Comparison of ENCODE assay signal across 7 mouse cellular contexts in the genomic region with DNA sequence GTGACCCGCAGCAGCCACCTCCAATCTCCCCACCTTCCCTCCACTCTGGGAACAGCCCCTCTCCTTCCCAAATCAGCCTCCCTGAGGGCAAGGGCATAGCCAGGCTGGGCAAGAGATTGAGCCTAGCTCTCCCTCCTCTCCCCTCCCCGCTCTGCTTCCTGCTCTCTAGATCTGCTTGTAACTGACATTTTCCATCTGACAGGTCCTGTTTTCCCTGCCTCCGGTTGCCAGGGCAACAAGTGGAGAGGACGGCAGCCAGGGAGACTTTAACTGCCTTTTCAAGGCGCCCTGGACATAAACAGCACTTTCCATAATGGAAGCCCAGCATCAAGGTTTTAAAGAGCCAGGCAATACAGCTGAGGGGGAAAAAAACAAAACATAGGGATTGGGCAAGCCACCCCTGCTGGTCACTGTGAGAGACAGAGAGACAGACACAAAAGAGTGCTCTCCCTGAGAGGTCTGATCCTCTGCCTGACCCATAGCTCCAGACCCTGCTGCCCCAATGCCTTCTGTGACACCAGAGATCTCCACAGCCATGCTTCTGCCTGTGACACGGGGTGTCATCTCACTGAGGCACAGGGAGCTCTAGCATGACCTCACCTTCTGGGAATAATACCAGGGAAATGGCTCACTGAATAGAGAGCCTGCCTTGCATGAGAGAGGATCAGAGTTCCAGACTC. TPM values are rescaled to one million over a fixed set of nuclear protein-coding genes. Genes with fewer than 3 reads are reported as not detected.
A peak's percentile ranks its signal among the peaks of the same experiment; 100 is the strongest.
DNase-seq lines count a peak whose midpoint lies in the region; ATAC-seq lines count a peak whose summit lies in the region.

No protein-coding gene starts in this region.

- H3K9me3 ChIP-seq in forebrain, embryonic 15.5 days: no peaks in the 10 kb centered on the region
- H3K9me3 ChIP-seq in intestine, embryonic 15.5 days: no peaks in the 10 kb centered on the region
- H3K9me3 ChIP-seq in lung, embryonic 16.5 days (ENCODE audit: control insufficient read depth, low read length): no peaks in the 10 kb centered on the region

- peak; percentile 25 for DNase-seq in urinary bladder, postnatal 14 days (ENCODE audit: low spot score)
- no peak for DNase-seq in urinary bladder, adult 2 months (ENCODE audit: low spot score)
- peak; percentile 49 for DNase-seq in right cerebral cortex, postnatal 14 days
- DNase-seq in ovary, postnatal 14 days (ENCODE audit: low spot score): no peak

- H3K27ac ChIP-seq in forebrain, embryonic 15.5 days (replicated peaks): peak overlapping the region; percentile 83
- H3K27ac ChIP-seq in intestine, embryonic 15.5 days: no peak overlapping the region
- no peak overlapping the region for H3K27ac ChIP-seq in lung, embryonic 16.5 days (ENCODE audit: low read length)

- H3K4me1 ChIP-seq in forebrain, embryonic 15.5 days: peaks cover 47% of the 10 kb centered on the region
- H3K4me1 ChIP-seq in intestine, embryonic 15.5 days (replicated peaks): peaks cover 12% of the 10 kb centered on the region; the same call in 1 of the 2 replicates
- H3K4me1 ChIP-seq in lung, embryonic 16.5 days (replicated peaks; ENCODE audit: control insufficient read depth, insufficient read depth, low read length): peaks cover 4% of the 10 kb centered on the region; the same call in 1 of the 2 replicates

- no peak overlapping the region for H3K4me3 ChIP-seq in forebrain, embryonic 15.5 days
- H3K4me3 ChIP-seq in intestine, embryonic 15.5 days (replicated peaks): no peak overlapping the region
- H3K4me3 ChIP-seq in lung, embryonic 16.5 days (ENCODE audit: low read length): no peak overlapping the region

- no peaks in the 10 kb centered on the region for H3K27me3 ChIP-seq in forebrain, embryonic 15.5 days
- H3K27me3 ChIP-seq in intestine, embryonic 15.5 days (replicated peaks): no peaks in the 10 kb centered on the region
- no peaks in the 10 kb centered on the region for H3K27me3 ChIP-seq in lung, embryonic 16.5 days (ENCODE audit: control insufficient read depth, insufficient read depth, low read depth, low read length)

- H3K36me3 ChIP-seq in forebrain, embryonic 15.5 days: no peaks in the 10 kb centered on the region
- no peaks in the 10 kb centered on the region for H3K36me3 ChIP-seq in intestine, embryonic 15.5 days
- no peaks in the 10 kb centered on the region for H3K36me3 ChIP-seq in lung, embryonic 16.5 days (ENCODE audit: control insufficient read depth, insufficient read depth, low read length)

- H3K9ac ChIP-seq in forebrain, embryonic 15.5 days (replicated peaks): no peak overlapping the region
- no peak overlapping the region for H3K9ac ChIP-seq in intestine, embryonic 15.5 days
- no peak overlapping the region for H3K9ac ChIP-seq in lung, embryonic 16.5 days (ENCODE audit: low read length)

- peak; percentile 68 for ATAC-seq in forebrain, embryonic 15.5 days (replicated peaks)
- ATAC-seq in intestine, embryonic 15.5 days: peak; percentile 51
- peak; percentile 78 for ATAC-seq in lung, embryonic 16.5 days (ENCODE audit: low read depth)

- H3K4me2 ChIP-seq in forebrain, embryonic 15.5 days (replicated peaks): 0 out of 2 replicates have a peak overlapping the region, but pooled peaks have one; percentile 16
- no peak overlapping the region for H3K4me2 ChIP-seq in intestine, embryonic 15.5 days (replicated peaks)
- no peak overlapping the region for H3K4me2 ChIP-seq in lung, embryonic 16.5 days (ENCODE audit: low read depth, low read length)

- WGBS in forebrain, embryonic 15.5 days: 4% methylated on average over 6 of the region's 6 CpGs
- 3% methylated on average over 6 of the region's 6 CpGs for WGBS in intestine, embryonic 15.5 days
- 8% methylated on average over 6 of the region's 6 CpGs for WGBS in lung, embryonic 16.5 days

RNA-seq across cellular contexts. Expression of a gene that starts 57.2 kb away (rescaled TPM):
- polyA plus RNA-seq in urinary bladder, adult 2 months (2012; rRNA removed): 0.04 TPM in 2 replicates
- polyA plus RNA-seq in forebrain, embryonic 15.5 days (2015; fragmentation: Nextera tagmentation; extraction: Ambion mirVana): 0.28 TPM in 1 of 2 replicates, not detected in the other
- polyA plus RNA-seq in intestine, embryonic 15.5 days (2015; fragmentation: Nextera tagmentation; extraction: Ambion mirVana): not detected in 2 replicates
- not detected in 2 replicates for polyA plus RNA-seq in lung, embryonic 16.5 days (2015; fragmentation: Nextera tagmentation; extraction: Ambion mirVana)

Comparison
In these comparisons a context has a peak if more than half of its experiments do, and no peak if none do; other contexts are left out.
1. DNase-seq: peak in urinary bladder, postnatal 14 days (single experiment) and right cerebral cortex, postnatal 14 days (single experiment); none in urinary bladder, adult 2 months (single experiment) and ovary, postnatal 14 days (single experiment).
2. Peak in every context shown above with its lines, with median percentiles within 50 percentile points of each other: ATAC-seq.